ENCODE assay signal across 10 mouse cellular contexts in the genomic region with DNA sequence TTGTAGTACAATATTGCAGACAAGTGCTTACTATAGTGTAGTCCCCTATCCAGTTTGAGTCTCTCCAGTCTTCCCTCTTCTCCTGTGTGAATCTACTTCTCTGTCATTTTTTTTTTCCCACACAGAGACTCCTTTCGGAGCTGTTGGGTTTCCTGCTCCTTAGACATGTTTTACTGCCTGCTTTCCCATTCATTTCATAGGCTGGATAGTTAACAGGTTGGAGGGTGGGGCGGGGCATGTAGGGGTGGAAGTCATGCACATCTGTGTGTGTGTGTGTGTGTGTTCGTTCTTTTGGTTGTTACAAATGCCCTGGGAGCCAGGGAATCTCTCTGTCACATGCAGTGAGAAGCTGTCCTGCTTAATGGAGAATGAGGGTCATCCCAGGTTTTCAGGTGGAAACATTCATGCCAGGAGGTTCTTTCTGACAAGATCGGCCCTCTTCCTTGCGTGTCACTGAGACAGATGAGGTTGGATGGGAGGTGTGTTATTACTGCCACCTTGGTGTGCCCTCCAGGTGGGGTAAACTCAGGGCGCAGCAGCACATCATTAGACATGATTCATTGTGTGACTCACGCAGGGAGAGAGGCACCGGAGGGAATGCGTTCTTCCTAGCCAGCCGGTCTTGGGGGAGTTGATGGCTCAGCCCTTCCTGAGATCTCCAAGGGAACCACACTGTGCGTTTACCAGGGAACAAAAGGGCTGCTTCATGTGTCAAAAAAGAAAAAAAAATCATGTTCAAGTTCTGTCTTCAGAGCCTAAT. TPM values are rescaled to one million over a fixed set of nuclear protein-coding genes. Genes with fewer than 3 reads are reported as not detected.
DNase-seq lines count a peak whose midpoint lies in the region; ATAC-seq and TF ChIP-seq lines count a peak whose summit lies in the region.
"Had no signal": no experiment of that assay in that cellular context is flagged by ENCODE, and none has a peak within 500 bp of the region (broad histone marks: within the 10 kb centered on the region; RNA-seq: fewer than 3 reads in every experiment).

No protein-coding gene starts in this region.

- TF ChIP-seq POLR2A in brain, embryonic 14.5 days (IDR thresholded peaks at IDR 0.05; ENCODE audit: borderline replicate concordance, extremely low read depth, insufficient read depth, insufficient read length, poor library complexity, severe bottlenecking): no peak

- ATAC-seq in megakaryocyte progenitor cell, adult 5-6 weeks (replicated peaks; ENCODE audit: poor library complexity): no peak
- ATAC-seq in liver, embryonic 12.5 days: no peak

- peak; percentile 60 to 72 for DNase-seq in layer of hippocampus, adult 18-20 months (ENCODE audit: low spot score in 2 of 2)
- DNase-seq in layer of hippocampus, postnatal 10 days (ENCODE audit: low spot score in 2 of 2): no peak
- DNase-seq in MN1 (ENCODE audit: low spot score): peak; percentile 64
- peak; percentile 23 for DNase-seq in brain, embryonic 14.5 days (ENCODE audit: low read depth)
- peak; percentile 59 to 72 for DNase-seq in right cerebral cortex, adult 2 months (ENCODE audit: low spot score in 2 of 2)
- DNase-seq in urinary bladder, adult 2 months (ENCODE audit: low spot score): no peak
- DNase-seq: heart, postnatal 10 days had no signal

- 0 out of 2 replicates have a peak, but pooled peaks cover 8% of the 10 kb centered on the region for H3K27me3 ChIP-seq in liver, embryonic 12.5 days (replicated peaks)
- H3K27me3 ChIP-seq: embryonic facial prominence, embryonic 12.5 days had no signal

- no peak overlapping the region for H3K4me2 ChIP-seq in liver, embryonic 12.5 days
- H3K4me2 ChIP-seq: embryonic facial prominence, embryonic 12.5 days had no signal

- H3K36me3 ChIP-seq in liver, embryonic 12.5 days: no peaks in the 10 kb centered on the region

- no peaks in the 10 kb centered on the region for H3K9me3 ChIP-seq in liver, embryonic 12.5 days (replicated peaks)
- H3K9me3 ChIP-seq: embryonic facial prominence, embryonic 12.5 days had no signal

- H3K4me3 ChIP-seq in liver, embryonic 12.5 days: no peak overlapping the region
- H3K4me3 ChIP-seq: embryonic facial prominence, embryonic 12.5 days had no signal

- no peak overlapping the region for H3K9ac ChIP-seq in liver, embryonic 12.5 days
- H3K9ac ChIP-seq: embryonic facial prominence, embryonic 12.5 days had no signal

- H3K27ac ChIP-seq in liver, embryonic 12.5 days: no peak overlapping the region
- H3K27ac ChIP-seq: embryonic facial prominence, embryonic 12.5 days had no signal

- H3K4me1 ChIP-seq in liver, embryonic 12.5 days: peaks cover 38% of the 10 kb centered on the region

- no peak for TF ChIP-seq CTCF in brain, embryonic 14.5 days (IDR thresholded peaks at IDR 0.05; ENCODE audit: borderline replicate concordance, extremely low read depth, insufficient read depth, insufficient read length)

- 61% methylated on average over 11 of the region's 11 CpGs for WGBS in liver, embryonic 12.5 days (ENCODE audit: insufficient replicate concordance)

RNA-seq across cellular contexts. Expression of gene Dgkd, which starts 4.7 kb away (rescaled TPM):
- 100 to 1,000 TPM in 1 of 2 experiments, 10 to 100 TPM in 1; 92.0 to 100 TPM for total RNA-seq in layer of hippocampus, adult 18-20 months (2021)
- 100 to 1,000 TPM; 119 to 134 TPM for total RNA-seq in layer of hippocampus, postnatal 10 days (2021)
- polyA plus RNA-seq in brain, embryonic 14.5 days (2012; rRNA removed): 52.9 and 54.6 TPM in 2 replicates
- 43.0 and 45.0 TPM in 2 replicates for total RNA-seq in megakaryocyte progenitor cell, adult 5-6 weeks (2015)
- total RNA-seq in megakaryocyte progenitor cell, adult 5-6 weeks (2017): 44.3 and 46.7 TPM in 2 replicates
- 19.9 and 20.4 TPM in 2 replicates for polyA plus RNA-seq in liver, embryonic 12.5 days (2016; fragmentation: Nextera tagmentation; extraction: Ambion mirVana)
- polyA plus RNA-seq in urinary bladder, adult 2 months (2012; rRNA removed): 22.2 and 22.5 TPM in 2 replicates

RNA-seq across cellular contexts. Expression of gene Sag, which starts 44.9 kb away (rescaled TPM):
- total RNA-seq in layer of hippocampus, adult 18-20 months (2021): 1 to 10 TPM; 1.9 to 2.1 TPM
- 1 to 10 TPM; 1.8 to 2.2 TPM for total RNA-seq in layer of hippocampus, postnatal 10 days (2021)
- 0.83 and 0.90 TPM in 2 replicates for polyA plus RNA-seq in brain, embryonic 14.5 days (2012; rRNA removed)
- 0.46 and 0.62 TPM in 2 replicates for total RNA-seq in megakaryocyte progenitor cell, adult 5-6 weeks (2015)
- total RNA-seq in megakaryocyte progenitor cell, adult 5-6 weeks (2017): 0.14 and 0.25 TPM in 2 replicates
- polyA plus RNA-seq in liver, embryonic 12.5 days (2016; fragmentation: Nextera tagmentation; extraction: Ambion mirVana): 1.4 and 1.5 TPM in 2 replicates
- polyA plus RNA-seq in urinary bladder, adult 2 months (2012; rRNA removed): 0.39 and 0.96 TPM in 2 replicates

Comparison
In these comparisons a context has a peak if more than half of its experiments do, and no peak if none do; other contexts are left out.
1. DNase-seq: peak in layer of hippocampus, adult 18-20 months (2 of 2), MN1 (single experiment), brain, embryonic 14.5 days (single experiment) and right cerebral cortex, adult 2 months (2 of 2); none in layer of hippocampus, postnatal 10 days (0 of 2) and urinary bladder, adult 2 months (single experiment).